Mouse (Mus musculus): ENCODE results near the gene Bicra. TPM values are rescaled to one million over a fixed set of nuclear protein-coding genes. Genes with fewer than 3 reads are reported as not detected.

The Bicra gene
- polyA plus RNA-seq, 1 experiment from 2014 or later, result 6.1 TPM

DNA sequence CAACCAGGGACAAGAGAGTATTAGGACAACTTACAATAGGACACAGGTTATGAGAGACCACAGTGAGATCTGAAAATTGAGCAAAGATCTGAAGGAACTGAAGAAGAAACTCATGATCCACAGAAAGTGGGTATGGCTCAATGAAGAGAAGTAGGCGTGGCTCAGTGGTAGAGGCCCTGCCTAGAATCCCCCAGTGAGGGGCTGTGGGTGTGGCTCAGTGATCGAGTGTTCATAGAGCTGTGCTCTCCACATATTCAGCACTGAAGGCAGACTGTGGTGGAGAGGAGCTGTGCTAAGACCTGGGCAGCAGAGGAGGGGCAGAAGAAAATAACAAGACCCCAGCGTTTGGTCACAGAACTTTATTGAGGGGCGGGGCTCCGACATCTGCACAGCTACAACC, 110.2 kb downstream of the Bicra start:
- Histone ChIP-seq H3K27ac (ENCODE audit: low read depth, low read length) (no peak overlapping the region), H3K9me3 (ENCODE audit: control insufficient read depth, low read length) (no peaks in the 10 kb centered on the region; the same call in 1 of the 2 replicates), H3K9ac (ENCODE audit: low read length) (no peak overlapping the region), H3K27me3 (ENCODE audit: control insufficient read depth, insufficient read depth, low read length) (no peaks in the 10 kb centered on the region), H3K4me1 (ENCODE audit: control insufficient read depth, insufficient read depth, low read length) (no peaks in the 10 kb centered on the region), H3K4me3 (ENCODE audit: low read depth, low read length) (no peak overlapping the region), H3K36me3 (ENCODE audit: control insufficient read depth, insufficient read depth, low read length) (peaks cover 56% of the 10 kb centered on the region), H3K4me2 (no peak overlapping the region)
- DNase-seq (ENCODE audit: low spot score, missing footprints) (no peak), ATAC-seq (ENCODE audit: low FRiP score) (no peak)
- 91% methylated on average over 5 of the region's 5 CpGs for WGBS

DNA sequence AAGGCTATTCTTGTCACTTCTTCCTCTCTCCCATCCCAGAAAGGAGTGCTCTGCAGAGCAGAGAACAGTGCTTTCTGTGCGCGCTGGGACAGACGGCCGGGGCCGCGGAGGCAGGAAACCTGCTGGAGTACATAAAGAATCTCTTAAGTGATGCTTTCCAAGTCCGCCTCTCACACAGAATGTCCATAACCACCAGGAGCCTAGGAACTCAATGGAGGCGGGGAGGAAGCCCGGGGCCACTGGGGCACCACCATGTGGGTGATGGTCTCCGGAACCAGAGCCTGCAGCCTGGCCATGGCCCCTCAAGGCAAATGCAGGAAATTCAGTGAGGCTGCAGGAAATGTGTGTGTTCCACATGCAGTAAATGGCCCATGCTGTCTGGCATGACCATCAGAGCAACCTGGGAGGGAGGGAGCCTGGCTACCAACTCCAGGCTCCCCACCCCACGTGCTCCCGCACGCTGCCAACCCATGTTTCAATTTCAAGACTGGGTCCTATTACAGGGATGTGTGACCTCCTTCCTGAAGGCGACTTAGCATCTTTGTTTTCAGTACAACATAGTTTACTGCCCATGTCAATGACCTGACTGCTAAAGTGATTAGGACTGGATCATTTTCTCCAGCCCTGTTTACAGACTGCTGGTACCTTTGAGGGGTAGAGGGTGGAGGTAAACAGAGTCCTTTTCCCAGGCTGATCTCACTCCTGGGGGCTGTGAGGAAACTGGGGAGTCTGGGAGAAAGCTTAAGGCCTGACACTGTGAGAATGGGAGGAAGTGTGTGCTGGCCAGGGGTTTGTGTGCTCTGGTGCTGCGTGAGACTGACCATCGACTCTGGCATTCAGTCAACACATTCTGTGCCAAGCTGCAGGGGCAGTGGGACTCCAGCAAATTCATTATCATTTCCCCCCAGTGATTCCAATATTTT, 114.0 kb downstream of the Bicra start:
- 66% methylated on average over 16 of the region's 16 CpGs for WGBS
- Histone ChIP-seq H3K9me3 (ENCODE audit: control insufficient read depth, low read length) (no peaks in the 10 kb centered on the region; the same call in 1 of the 2 replicates), H3K4me1 (ENCODE audit: control insufficient read depth, insufficient read depth, low read length) (no peaks in the 10 kb centered on the region), H3K27ac (ENCODE audit: low read depth, low read length) (no peak overlapping the region), H3K4me3 (ENCODE audit: low read depth, low read length) (no peak overlapping the region), H3K27me3 (ENCODE audit: control insufficient read depth, insufficient read depth, low read length) (no peaks in the 10 kb centered on the region), H3K4me2 (no peak overlapping the region), H3K9ac (ENCODE audit: low read length) (no peak overlapping the region), H3K36me3 (ENCODE audit: control insufficient read depth, insufficient read depth, low read length) (peaks cover 24% of the 10 kb centered on the region)
- DNase-seq (ENCODE audit: low spot score, missing footprints) (no peak), ATAC-seq (ENCODE audit: low FRiP score) (no peak)

DNA sequence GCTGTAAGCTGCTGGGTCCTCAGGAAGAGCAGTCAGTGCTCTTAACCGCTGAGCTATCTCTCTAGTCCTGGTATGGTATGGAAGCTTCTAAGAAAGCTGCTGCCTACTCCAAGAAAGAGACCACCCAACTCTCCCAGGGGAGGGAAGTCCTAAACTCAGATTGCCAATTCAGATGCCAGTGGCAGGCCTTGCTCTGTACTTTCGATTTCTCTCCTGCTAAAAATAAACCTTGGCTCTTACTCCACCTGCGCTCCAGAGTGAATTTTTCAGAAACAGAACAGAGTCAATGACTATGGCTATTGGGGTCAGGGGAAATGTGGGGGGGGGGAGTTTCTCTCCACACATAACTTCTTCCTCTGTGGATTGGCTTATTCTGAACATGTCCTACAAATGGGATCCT, 116.1 kb downstream of the Bicra start:
- H3K9me3 ChIP-seq (ENCODE audit: control insufficient read depth, low read length), result no peaks in the 10 kb centered on the region; the same call in 1 of the 2 replicates
- ATAC-seq (ENCODE audit: low FRiP score) (no peak), DNase-seq (ENCODE audit: low spot score, missing footprints) (no peak)
- H3K27ac ChIP-seq (ENCODE audit: low read depth, low read length), result no peak overlapping the region
- H3K9ac ChIP-seq (ENCODE audit: low read length), result no peak overlapping the region
- WGBS, result 86% methylated on average over 3 of the region's 3 CpGs
- no peaks in the 10 kb centered on the region for H3K4me1 ChIP-seq (ENCODE audit: control insufficient read depth, insufficient read depth, low read length)
- no peak overlapping the region for H3K4me3 ChIP-seq (ENCODE audit: low read depth, low read length)
- H3K27me3 ChIP-seq (ENCODE audit: control insufficient read depth, insufficient read depth, low read length), result no peaks in the 10 kb centered on the region
- peaks cover 6% of the 10 kb centered on the region; the same call in 1 of the 2 replicates for H3K36me3 ChIP-seq (ENCODE audit: control insufficient read depth, insufficient read depth, low read length)
- H3K4me2 ChIP-seq, result no peak overlapping the region

DNA sequence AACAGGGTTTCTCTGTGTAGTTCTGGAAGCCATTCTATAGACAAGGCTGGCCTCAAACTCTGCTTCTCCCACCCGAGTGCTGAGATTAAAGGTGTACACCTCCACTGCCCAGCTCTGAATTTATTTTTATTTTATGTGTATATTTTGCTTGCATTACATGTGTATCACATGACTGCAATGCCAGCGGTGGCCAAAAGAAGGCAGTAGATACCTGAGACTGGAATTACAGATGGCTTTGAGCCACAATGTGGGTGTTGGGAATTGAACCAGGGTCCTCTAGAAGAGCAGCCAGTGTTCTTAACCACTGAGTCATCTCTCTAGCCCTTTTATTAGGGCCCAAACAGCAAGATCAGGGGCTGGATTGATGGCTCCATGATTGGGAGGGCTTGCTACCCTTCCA, 117.2 kb downstream of the Bicra start:
- H3K27ac ChIP-seq (ENCODE audit: low read depth, low read length), result no peak overlapping the region
- H3K27me3 ChIP-seq (ENCODE audit: control insufficient read depth, insufficient read depth, low read length), result no peaks in the 10 kb centered on the region
- DNase-seq (ENCODE audit: low spot score, missing footprints) (no peak), ATAC-seq (ENCODE audit: low FRiP score) (no peak)
- WGBS, result 62% methylated on average over 2 of the region's 2 CpGs
- no peaks in the 10 kb centered on the region for H3K36me3 ChIP-seq (ENCODE audit: control insufficient read depth, insufficient read depth, low read length)
- H3K9me3 ChIP-seq (ENCODE audit: control insufficient read depth, low read length), result no peaks in the 10 kb centered on the region; the same call in 1 of the 2 replicates
- no peak overlapping the region for H3K4me3 ChIP-seq (ENCODE audit: low read depth, low read length)
- no peak overlapping the region for H3K4me2 ChIP-seq
- H3K9ac ChIP-seq (ENCODE audit: low read length), result no peak overlapping the region
- no peaks in the 10 kb centered on the region for H3K4me1 ChIP-seq (ENCODE audit: control insufficient read depth, insufficient read depth, low read length)

GRCm38 (mm10) chr7:15929910-15930309, 117.8 kb downstream of the Bicra start:
- H3K27me3 ChIP-seq (ENCODE audit: control insufficient read depth, insufficient read depth, low read length), result no peaks in the 10 kb centered on the region
- H3K9ac ChIP-seq (ENCODE audit: low read length), result no peak overlapping the region
- H3K4me3 ChIP-seq (ENCODE audit: low read depth, low read length), result no peak overlapping the region
- H3K36me3 ChIP-seq (ENCODE audit: control insufficient read depth, insufficient read depth, low read length), result no peaks in the 10 kb centered on the region
- no peaks in the 10 kb centered on the region for H3K9me3 ChIP-seq (ENCODE audit: control insufficient read depth, low read length)
- H3K27ac ChIP-seq (ENCODE audit: low read depth, low read length), result no peak overlapping the region
- 38% methylated on average over 4 of the region's 4 CpGs for WGBS
- no peaks in the 10 kb centered on the region for H3K4me1 ChIP-seq (ENCODE audit: control insufficient read depth, insufficient read depth, low read length)
- DNase-seq (ENCODE audit: low spot score, missing footprints) (no peak), ATAC-seq (ENCODE audit: low FRiP score) (peak; percentile 48)
- H3K4me2 ChIP-seq, result no peak overlapping the region

- ATAC-seq (ENCODE audit: low FRiP score) (peak; percentile 96), DNase-seq (ENCODE audit: low spot score, missing footprints) (peak; percentile 100)
- H3K4me2 ChIP-seq, result peak within 1 kb of the TSS; percentile 86
- no peaks in the 10 kb centered on the region for H3K9me3 ChIP-seq (ENCODE audit: control insufficient read depth, low read length)
- H3K9ac ChIP-seq (ENCODE audit: low read length), result peak within 1 kb of the TSS; percentile 82
- H3K4me1 ChIP-seq (ENCODE audit: control insufficient read depth, insufficient read depth, low read length), result peaks cover 15% of the 10 kb centered on the region
- H3K27me3 ChIP-seq (ENCODE audit: control insufficient read depth, insufficient read depth, low read length), result no peaks in the 10 kb centered on the region
- WGBS, result under 1% methylated on average over 33 of the region's 33 CpGs
- peak within 1 kb of the TSS; percentile 65 for H3K4me3 ChIP-seq (ENCODE audit: low read depth, low read length)
- H3K27ac ChIP-seq (ENCODE audit: low read depth, low read length), result peak within 1 kb of the TSS; percentile 65
- H3K36me3 ChIP-seq (ENCODE audit: control insufficient read depth, insufficient read depth, low read length), result peaks cover 14% of the 10 kb centered on the region
Measured at GRCm38 (mm10) chr7:15922220-15922773, 125.4 kb downstream of the Bicra start, which contains the start of gene Selenow. TSS of gene Selenow (minus strand) at chr7:15922402.

DNA sequence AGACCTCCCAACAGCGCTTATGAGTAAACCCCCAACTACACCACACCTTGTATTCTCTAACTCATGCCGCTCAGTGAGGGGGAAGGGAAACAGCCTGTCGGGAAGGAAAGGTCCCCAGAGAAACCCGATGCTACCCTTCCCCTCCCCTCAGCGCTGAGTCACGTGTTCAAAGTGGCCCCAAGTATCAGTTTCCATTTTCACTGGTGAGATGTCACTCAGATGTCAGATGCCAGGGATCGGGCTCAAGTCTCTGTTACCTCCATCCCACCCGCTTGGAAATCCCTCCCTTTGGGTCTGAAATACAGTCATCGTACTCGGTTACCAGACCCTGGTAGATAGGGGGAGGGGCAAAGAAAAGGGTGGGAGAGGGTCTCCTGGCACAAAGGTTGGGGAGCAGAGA, 125.9 kb downstream of the Bicra start:
- H3K4me1 ChIP-seq (ENCODE audit: control insufficient read depth, insufficient read depth, low read length), result peaks cover 15% of the 10 kb centered on the region
- H3K4me2 ChIP-seq, result peak overlapping the region; percentile 86
- no peaks in the 10 kb centered on the region for H3K9me3 ChIP-seq (ENCODE audit: control insufficient read depth, low read length)
- no peaks in the 10 kb centered on the region for H3K27me3 ChIP-seq (ENCODE audit: control insufficient read depth, insufficient read depth, low read length)
- ATAC-seq (ENCODE audit: low FRiP score), result peak; percentile 67
- H3K36me3 ChIP-seq (ENCODE audit: control insufficient read depth, insufficient read depth, low read length), result peaks cover 16% of the 10 kb centered on the region
- DNase-seq (ENCODE audit: low spot score, missing footprints), result no peak
- peak overlapping the region; percentile 82 for H3K9ac ChIP-seq (ENCODE audit: low read length)
- H3K27ac ChIP-seq (ENCODE audit: low read depth, low read length), result peak overlapping the region; percentile 65; the same call in 1 of the 2 replicates
- 1% methylated on average over 10 of the region's 10 CpGs for WGBS
- H3K4me3 ChIP-seq (ENCODE audit: low read depth, low read length), result peak overlapping the region; percentile 65
